Mouse (Mus musculus) ZHBTc4 (cell line): ENCODE measurements at regions not wholly inside any gene's neighbourhood (a gene's known extent, or its start where the extent isn't known, plus 50 kb on each side); places are given as distances from the start of the nearest gene placed in this dataset.

ENCODE experiments used
- DNase-seq: peaks from one replicate; pipeline ENCODE4 v3.0.0-alpha.2; 2011; ENCODE audit warnings: low read depth, low spot score

- DNase-seq: peak; percentile 1
Measured at GRCm38 (mm10) chr10:65845096-65845624, 1250.8 kb upstream of the Jmjd1c start.

- DNase-seq: no peak
Measured at GRCm38 (mm10) chr10:65846136-65846535, 1249.8 kb upstream of the Jmjd1c start.

DNA sequence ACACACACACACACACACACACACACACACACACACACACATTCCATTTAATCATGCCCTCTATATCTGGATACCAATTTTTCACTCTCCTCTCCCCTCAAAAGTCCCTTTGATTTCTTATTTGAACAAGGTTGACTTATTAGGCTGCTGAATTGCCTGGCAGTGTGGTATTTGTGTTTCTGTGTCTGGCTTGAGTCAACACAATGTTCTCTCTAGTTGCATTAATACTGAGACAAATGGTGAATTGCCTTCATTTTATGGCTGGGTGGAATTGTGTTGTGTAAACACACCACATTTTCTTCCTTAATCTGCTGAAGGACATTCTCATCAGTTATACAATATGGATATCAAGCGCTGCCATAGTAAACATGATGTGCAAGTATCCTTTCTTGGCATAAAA, 1248.3 kb upstream of the Jmjd1c start:
- DNase-seq: no peak

DNA sequence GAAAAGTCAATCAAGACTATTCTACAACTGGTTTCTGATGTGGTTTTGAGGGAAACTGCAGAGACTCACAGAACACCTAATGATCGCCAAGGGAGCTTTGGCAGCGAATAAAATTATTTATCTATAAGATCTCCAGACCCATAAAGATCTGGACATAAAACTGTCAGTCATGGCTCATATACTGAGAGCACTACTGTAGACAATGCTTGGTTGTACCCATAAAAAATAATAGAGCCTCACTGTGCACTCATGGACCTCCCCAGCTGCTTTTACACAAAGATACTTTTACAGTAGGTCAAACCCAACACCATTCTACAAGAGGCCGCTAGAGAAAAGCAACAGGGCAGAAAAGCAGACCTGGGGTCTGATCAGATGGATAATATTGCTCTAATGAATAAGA, 1206.0 kb upstream of the Jmjd1c start:
- no peak for DNase-seq

GRCm38 (mm10) chr10:65907571-65907970, 1188.4 kb upstream of the Jmjd1c start:
- no peak for DNase-seq

DNA sequence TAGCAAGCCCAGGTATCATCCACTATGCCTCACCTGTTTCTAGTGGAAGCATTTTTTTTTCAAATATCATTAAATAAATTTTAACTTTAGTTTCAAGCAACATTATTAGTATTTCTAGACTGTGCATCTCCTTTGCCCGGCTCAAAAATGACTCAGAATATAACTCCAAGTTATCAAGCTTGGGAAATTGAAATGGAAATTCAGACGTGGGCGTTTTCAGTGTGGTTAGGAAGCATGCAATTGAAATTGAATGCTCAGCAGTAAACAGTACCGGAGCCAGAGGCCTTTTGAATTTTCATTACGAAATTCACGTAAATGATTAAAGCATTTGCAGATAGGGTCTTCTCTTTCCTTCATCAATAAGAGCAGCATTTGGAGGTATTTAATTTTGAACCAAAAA, 1183.4 kb upstream of the Jmjd1c start:
- no peak for DNase-seq

- DNase-seq: no peak
Measured at GRCm38 (mm10) chr10:65932077-65932476, 1163.8 kb upstream of the Jmjd1c start.

GRCm38 (mm10) chr10:65948587-65948986, 1147.3 kb upstream of the Jmjd1c start:
- no peak for DNase-seq

DNA sequence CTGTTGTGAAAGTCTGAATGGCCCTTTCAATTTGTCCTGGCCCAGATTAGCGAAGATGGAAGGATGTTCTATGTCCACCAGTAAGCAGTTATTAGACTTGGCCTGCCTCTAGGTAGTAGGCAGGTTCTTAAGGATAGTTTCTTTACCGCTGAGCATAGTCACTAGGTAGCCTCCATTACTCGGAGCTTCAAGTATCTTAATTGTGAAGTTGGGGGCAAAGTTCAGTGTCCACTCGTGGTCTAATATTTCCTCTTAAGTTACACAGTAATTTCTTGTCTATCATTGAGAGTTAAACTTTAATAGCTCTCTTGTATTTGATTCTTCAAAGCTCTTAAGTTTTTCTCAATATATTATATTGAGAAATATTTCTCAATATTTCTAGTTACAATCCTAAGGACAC, 1133.5 kb upstream of the Jmjd1c start:
- DNase-seq: no peak

DNA sequence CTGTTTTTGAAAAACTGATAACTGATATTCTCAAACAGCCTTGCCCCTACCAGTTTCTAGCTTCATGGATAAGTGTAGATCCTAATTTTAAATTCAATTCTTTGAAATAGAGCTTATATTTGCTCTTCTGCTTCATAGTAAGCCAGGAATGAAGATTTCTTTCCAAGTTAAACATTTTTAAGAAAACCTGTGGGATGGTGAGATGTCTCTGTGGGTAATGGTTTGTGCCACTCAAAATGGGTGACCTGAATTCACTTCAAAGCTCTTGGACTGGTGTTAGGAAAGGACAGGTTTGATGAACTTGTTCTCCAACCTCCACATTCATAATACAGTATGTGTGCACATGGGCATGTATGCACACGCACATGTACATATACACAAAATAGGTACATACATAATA, 1126.2 kb upstream of the Jmjd1c start:
- no peak for DNase-seq
